Mouse (Mus musculus) urinary bladder, postnatal 0 days (tissue): Measurements from ENCODE around the gene Idh3a. TPM values are rescaled to one million over a fixed set of nuclear protein-coding genes. Genes with fewer than 3 reads are reported as not detected.

Experiments
- polyA plus RNA-seq: library from polyadenylated mRNA; unstranded; fragments of >200 nt; fragmentation: Nextera tagmentation; extraction: Ambion mirVana; gene quantifications from 2 replicates; pipeline ENCODE4 v1.2.1, GENCODE M21; 2015

Gene Idh3a
- polyA plus RNA-seq = 80.0 and 88.4 TPM in 2 replicates

DNA sequence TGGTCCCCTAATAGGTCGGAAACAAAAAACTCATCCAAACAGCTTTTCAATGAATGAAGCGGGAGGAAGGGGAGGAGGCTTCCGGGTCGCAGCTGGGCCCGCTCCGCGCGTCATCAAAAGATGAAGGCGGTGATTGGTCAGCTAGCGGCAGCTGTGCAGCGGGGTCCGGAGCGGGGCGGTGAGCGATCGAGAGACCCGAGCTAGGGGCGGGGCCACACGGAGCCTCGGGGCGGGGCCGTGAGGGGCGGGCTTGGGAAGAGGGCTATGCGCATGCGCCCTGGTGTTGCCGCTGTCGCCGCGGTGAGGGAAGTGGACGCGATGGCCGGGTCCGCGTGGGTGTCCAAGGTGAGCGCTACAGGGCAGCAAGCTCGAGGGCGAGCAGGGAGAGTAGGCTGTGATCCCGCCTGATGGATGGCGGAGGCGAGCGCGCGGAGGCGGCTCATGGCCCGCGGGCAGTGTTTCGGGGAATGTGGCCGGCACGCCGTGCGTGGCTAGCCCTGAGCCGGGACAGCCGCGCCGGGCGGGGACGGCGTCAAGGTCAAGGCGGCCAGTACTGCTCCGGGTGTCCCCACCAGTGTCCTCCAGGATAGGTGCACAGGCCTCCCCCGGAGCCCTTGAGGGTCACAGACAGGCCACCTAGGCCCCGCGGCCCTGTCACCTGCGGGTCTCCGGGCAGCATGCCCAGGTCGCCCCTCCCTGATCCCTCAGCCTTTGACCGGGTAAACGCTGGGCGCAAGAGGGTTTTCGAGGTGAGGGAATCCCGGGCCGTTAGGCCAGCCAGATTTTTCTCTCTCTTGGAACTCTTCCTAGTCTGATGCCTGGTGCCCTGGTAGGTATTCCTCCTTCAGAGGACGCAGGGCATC lies at the start of gene Idh3a:
Gene Idh3a (plus strand): TSS at position 136 of the 863 bp plus-strand sequence.

DNA sequence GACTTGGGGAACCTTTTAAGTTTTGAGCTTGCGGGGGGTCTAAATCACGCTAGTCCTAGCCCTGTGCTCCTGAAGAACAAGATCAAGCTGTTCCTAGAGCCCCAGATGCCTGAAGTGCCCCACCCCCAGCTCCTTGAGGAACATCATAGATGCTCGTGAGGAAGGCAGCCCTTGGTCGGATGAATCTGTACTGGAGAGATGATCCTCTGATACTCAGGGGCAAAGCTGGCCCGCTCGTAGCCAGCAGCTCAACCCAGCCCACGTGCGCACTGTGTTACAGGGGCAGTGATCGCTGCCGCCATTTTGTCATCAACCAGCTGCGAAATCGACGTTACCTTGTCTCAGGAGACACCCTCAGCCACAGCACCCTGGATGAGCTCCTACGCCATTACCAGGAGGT lies 47.5 kb upstream of the Idh3a start, which contains the start of gene Sh2d7:
Gene Sh2d7 (plus strand): TSS at position 301 of the 400 bp plus-strand sequence.

DNA sequence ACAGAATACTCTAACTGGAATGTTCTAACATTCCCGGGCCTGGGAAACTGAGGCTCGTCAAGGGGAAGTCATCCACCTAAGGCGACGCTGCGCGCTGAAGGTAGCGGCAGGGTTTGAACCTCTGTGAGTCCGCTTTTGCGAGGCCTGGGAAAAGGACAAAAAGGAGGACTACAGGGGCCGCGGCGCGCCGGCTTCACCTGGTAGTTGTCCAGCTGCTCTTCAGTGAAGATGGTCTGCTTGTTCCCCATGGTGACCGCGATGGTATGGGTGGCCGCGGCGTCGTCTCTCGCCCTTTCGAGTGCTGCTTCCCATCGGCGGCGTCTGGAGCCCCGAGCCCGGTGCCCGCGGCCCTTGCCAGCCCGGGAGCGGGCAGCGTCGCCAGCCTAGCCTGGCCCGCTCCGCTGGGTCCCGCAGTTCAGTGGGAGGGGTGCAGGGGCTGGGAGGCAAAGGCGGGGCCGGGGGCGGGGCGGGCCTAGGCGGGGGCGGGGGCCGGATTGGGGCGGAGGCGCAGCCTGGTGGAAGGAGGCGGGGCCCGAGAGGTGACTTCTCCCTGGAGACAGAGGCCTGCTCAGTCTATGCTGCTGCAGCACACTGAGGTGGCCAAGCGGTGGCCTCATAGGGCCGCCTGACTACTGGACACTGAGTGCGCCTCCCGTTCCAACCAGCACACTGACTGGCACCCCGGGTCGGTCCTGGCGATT lies 26.2 kb upstream of the Idh3a start, which contains the start of gene Cib2:
Gene Cib2 (minus strand): TSS at position 448 of the 701 bp plus-strand sequence.

Other genes with a start within 250 kb of the Idh3a start
- gene Dmxl2, start 84.7 kb upstream of the Idh3a start, polyA plus RNA-seq = 2.5 and 4.6 TPM in 2 replicates
- not detected in 2 replicates for gene Sh2d7, start 47.4 kb upstream of the Idh3a start, polyA plus RNA-seq
- gene Cib2, start 26.1 kb upstream of the Idh3a start, polyA plus RNA-seq = 3.2 and 3.4 TPM in 2 replicates
- gene Acsbg1, start 75.5 kb downstream of the Idh3a start, polyA plus RNA-seq = 1.9 and 3.6 TPM in 2 replicates
- gene Dnaja4, start 112.5 kb downstream of the Idh3a start, polyA plus RNA-seq = 3.9 and 4.3 TPM in 2 replicates
- gene Wdr61, start 148.2 kb downstream of the Idh3a start, polyA plus RNA-seq = 129 and 130 TPM in 2 replicates
- gene Crabp1, start 178.4 kb downstream of the Idh3a start, polyA plus RNA-seq = 0.43 TPM in 1 of 2 replicates, not detected in the other